Mouse (Mus musculus): Measurements from ENCODE around the gene Slc37a3.

DNA sequence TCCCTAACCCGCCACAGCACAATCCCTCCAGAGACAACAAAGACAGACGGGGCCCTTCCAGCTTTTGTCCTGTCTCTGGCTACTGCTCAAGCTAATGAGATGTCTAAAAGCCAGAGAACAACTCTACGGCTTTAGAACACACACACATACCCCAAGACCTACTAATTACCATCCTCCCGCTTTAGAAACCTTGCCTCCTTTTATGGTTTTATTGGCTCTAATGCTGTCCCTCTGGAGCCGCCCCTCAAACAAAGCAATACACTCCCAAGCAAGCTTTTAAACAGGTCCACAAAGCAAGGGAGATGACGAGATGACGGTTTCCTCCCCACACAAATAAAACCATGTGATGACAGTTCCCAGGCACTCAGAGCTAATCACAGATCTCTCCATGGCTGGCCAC, 32.0 kb downstream of the Slc37a3 start:
- TF ChIP-seq POLR2A (IDR thresholded peaks at IDR 0.05; ENCODE audit: extremely low read depth, insufficient read depth, low read length): no peak
- no peak for TF ChIP-seq CTCF (IDR thresholded peaks at IDR 0.05; ENCODE audit: extremely low read depth, insufficient read depth, low read length)
